Mouse (Mus musculus): ENCODE results near the gene C9. TPM values are rescaled to one million over a fixed set of nuclear protein-coding genes. Genes with fewer than 3 reads are reported as not detected.
A peak's percentile ranks its signal among the peaks of the same experiment; 100 is the strongest.

Gene C9
- polyA plus RNA-seq, 1 experiment, result not detected

- H3K9ac ChIP-seq (ENCODE audit: low read depth, poor library complexity, severe bottlenecking), result no peak overlapping the region
- peaks cover 1% of the 10 kb centered on the region for H3K4me1 ChIP-seq (ENCODE audit: control insufficient read depth, insufficient read depth, low read length)
- no peaks in the 10 kb centered on the region for H3K36me3 ChIP-seq (ENCODE audit: control insufficient read depth, insufficient read depth, low read length, poor library complexity, severe bottlenecking)
- no peak overlapping the region for H3K27ac ChIP-seq (ENCODE audit: insufficient read depth, low read length)
- TF ChIP-seq POLR2A (IDR thresholded peaks at IDR 0.05; ENCODE audit: insufficient read depth, low read length) (no peak), EP300 (IDR thresholded peaks at IDR 0.05; ENCODE audit: insufficient read depth, low read depth, low read length) (no peak), CTCF (IDR thresholded peaks at IDR 0.05; ENCODE audit: low read depth, low read length) (no peak)
- H3K4me3 ChIP-seq (ENCODE audit: low read depth, low read length), result no peak overlapping the region
- H3K27me3 ChIP-seq (ENCODE audit: control insufficient read depth, insufficient read depth, low read length, poor library complexity, severe bottlenecking), result no peaks in the 10 kb centered on the region
- H3K9me3 ChIP-seq (replicated peaks; ENCODE audit: control insufficient read depth, insufficient read depth, low read length, poor library complexity, severe bottlenecking), result no peaks in the 10 kb centered on the region
Measured at GRCm38 (mm10) chr15:6432411-6432810, 12.7 kb upstream of the C9 start.

DNA sequence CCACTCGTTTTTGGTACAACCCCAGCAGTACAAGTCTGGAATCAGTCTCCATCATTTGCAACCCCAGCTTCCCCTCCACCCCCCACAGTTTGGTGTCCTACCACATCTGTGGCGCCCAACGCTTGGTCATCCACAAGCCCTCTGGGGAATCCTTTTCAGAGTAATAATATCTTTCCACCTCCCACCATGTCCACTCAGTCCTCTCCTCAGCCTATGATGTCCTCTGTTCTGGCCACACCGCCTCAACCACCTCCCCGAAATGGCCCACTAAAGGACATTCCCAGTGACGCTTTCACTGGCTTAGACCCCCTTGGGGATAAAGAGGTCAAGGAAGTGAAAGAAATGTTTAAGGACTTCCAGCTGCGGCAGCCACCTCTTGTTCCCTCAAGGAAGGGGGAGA lies 9.8 kb upstream of the C9 start:
- Histone ChIP-seq H3K4me1 (ENCODE audit: control insufficient read depth, insufficient read depth, low read length) (no peaks in the 10 kb centered on the region), H3K27ac (ENCODE audit: insufficient read depth, low read length) (no peak overlapping the region), H3K9me3 (replicated peaks; ENCODE audit: control insufficient read depth, insufficient read depth, low read length, poor library complexity, severe bottlenecking) (no peaks in the 10 kb centered on the region), H3K4me3 (ENCODE audit: low read depth, low read length) (no peak overlapping the region), H3K27me3 (ENCODE audit: control insufficient read depth, insufficient read depth, low read length, poor library complexity, severe bottlenecking) (no peaks in the 10 kb centered on the region), H3K9ac (ENCODE audit: low read depth, poor library complexity, severe bottlenecking) (no peak overlapping the region), H3K36me3 (ENCODE audit: control insufficient read depth, insufficient read depth, low read length, poor library complexity, severe bottlenecking) (no peaks in the 10 kb centered on the region)
- TF ChIP-seq EP300 (IDR thresholded peaks at IDR 0.05; ENCODE audit: insufficient read depth, low read depth, low read length), result no peak
- TF ChIP-seq CTCF (IDR thresholded peaks at IDR 0.05; ENCODE audit: low read depth, low read length), result no peak
- no peak for TF ChIP-seq POLR2A (IDR thresholded peaks at IDR 0.05; ENCODE audit: insufficient read depth, low read length)

- Histone ChIP-seq H3K9me3 (replicated peaks; ENCODE audit: control insufficient read depth, insufficient read depth, low read length, poor library complexity, severe bottlenecking) (no peaks in the 10 kb centered on the region), H3K4me3 (ENCODE audit: low read depth, low read length) (no peak overlapping the region), H3K27ac (ENCODE audit: insufficient read depth, low read length) (no peak overlapping the region), H3K36me3 (ENCODE audit: control insufficient read depth, insufficient read depth, low read length, poor library complexity, severe bottlenecking) (no peaks in the 10 kb centered on the region), H3K4me1 (ENCODE audit: control insufficient read depth, insufficient read depth, low read length) (no peaks in the 10 kb centered on the region), H3K9ac (ENCODE audit: low read depth, poor library complexity, severe bottlenecking) (no peak overlapping the region), H3K27me3 (ENCODE audit: control insufficient read depth, insufficient read depth, low read length, poor library complexity, severe bottlenecking) (no peaks in the 10 kb centered on the region)
- TF ChIP-seq CTCF (IDR thresholded peaks at IDR 0.05; ENCODE audit: low read depth, low read length), result peak; percentile 54
- TF ChIP-seq POLR2A (IDR thresholded peaks at IDR 0.05; ENCODE audit: insufficient read depth, low read length), result no peak
- TF ChIP-seq EP300 (IDR thresholded peaks at IDR 0.05; ENCODE audit: insufficient read depth, low read depth, low read length), result no peak
Measured at GRCm38 (mm10) chr15:6435773-6436172, 9.4 kb upstream of the C9 start.

DNA sequence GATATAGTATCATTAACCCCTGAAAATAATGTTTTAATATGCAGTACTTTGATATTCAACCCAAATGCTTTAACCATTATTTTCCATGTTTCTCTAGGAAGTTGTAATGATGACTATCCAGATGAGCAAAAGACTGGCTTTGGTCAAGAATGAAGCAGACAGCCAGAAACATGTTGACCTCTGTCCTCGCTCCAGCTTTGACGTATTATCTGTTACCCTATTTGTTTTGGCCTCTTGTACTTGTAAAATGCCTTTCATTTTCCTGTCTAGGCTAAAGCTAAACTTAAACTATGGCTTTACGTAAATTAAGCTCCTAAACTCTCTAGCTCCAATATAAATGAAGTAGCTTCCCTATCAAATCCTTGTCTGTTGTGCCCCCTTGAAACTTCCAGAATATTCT lies 6.4 kb upstream of the C9 start:
- H3K4me3 ChIP-seq (ENCODE audit: low read depth, low read length), result no peak overlapping the region
- no peaks in the 10 kb centered on the region for H3K27me3 ChIP-seq (ENCODE audit: control insufficient read depth, insufficient read depth, low read length, poor library complexity, severe bottlenecking)
- no peaks in the 10 kb centered on the region for H3K9me3 ChIP-seq (replicated peaks; ENCODE audit: control insufficient read depth, insufficient read depth, low read length, poor library complexity, severe bottlenecking)
- H3K27ac ChIP-seq (ENCODE audit: insufficient read depth, low read length), result no peak overlapping the region
- TF ChIP-seq POLR2A (IDR thresholded peaks at IDR 0.05; ENCODE audit: insufficient read depth, low read length) (no peak), CTCF (IDR thresholded peaks at IDR 0.05; ENCODE audit: low read depth, low read length) (no peak), EP300 (IDR thresholded peaks at IDR 0.05; ENCODE audit: insufficient read depth, low read depth, low read length) (no peak)
- H3K36me3 ChIP-seq (ENCODE audit: control insufficient read depth, insufficient read depth, low read length, poor library complexity, severe bottlenecking), result no peaks in the 10 kb centered on the region
- no peaks in the 10 kb centered on the region for H3K4me1 ChIP-seq (ENCODE audit: control insufficient read depth, insufficient read depth, low read length)
- H3K9ac ChIP-seq (ENCODE audit: low read depth, poor library complexity, severe bottlenecking), result no peak overlapping the region

DNA sequence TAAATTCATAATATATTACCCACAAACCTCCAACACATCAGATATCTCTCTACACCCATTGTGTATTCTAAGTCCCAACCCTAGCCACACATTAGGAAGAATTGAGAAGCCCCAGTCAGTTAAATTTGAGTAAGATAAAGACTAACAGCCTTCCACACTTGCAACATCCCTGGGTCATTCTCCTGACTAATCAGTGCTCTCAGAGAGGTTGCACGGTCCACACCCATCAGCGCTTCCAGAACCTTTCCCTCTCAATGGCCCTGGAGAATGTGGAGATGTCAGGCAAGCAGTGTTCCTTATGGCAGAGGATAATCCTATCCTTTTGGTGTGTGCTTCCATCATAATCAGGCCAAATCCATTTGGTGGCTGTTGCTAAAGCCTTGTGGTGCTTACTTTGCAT lies 675 bp upstream of the C9 start:
- TF ChIP-seq EP300 (IDR thresholded peaks at IDR 0.05; ENCODE audit: insufficient read depth, low read depth, low read length), result no peak
- TF ChIP-seq CTCF (IDR thresholded peaks at IDR 0.05; ENCODE audit: low read depth, low read length), result no peak
- TF ChIP-seq POLR2A (IDR thresholded peaks at IDR 0.05; ENCODE audit: insufficient read depth, low read length), result no peak
- H3K9me3 ChIP-seq (replicated peaks; ENCODE audit: control insufficient read depth, insufficient read depth, low read length, poor library complexity, severe bottlenecking), result no peaks in the 10 kb centered on the region
- H3K27me3 ChIP-seq (ENCODE audit: control insufficient read depth, insufficient read depth, low read length, poor library complexity, severe bottlenecking), result no peaks in the 10 kb centered on the region
- no peak overlapping the region for H3K27ac ChIP-seq (ENCODE audit: insufficient read depth, low read length)
- no peak overlapping the region for H3K4me3 ChIP-seq (ENCODE audit: low read depth, low read length)
- no peaks in the 10 kb centered on the region for H3K4me1 ChIP-seq (ENCODE audit: control insufficient read depth, insufficient read depth, low read length)
- no peaks in the 10 kb centered on the region for H3K36me3 ChIP-seq (ENCODE audit: control insufficient read depth, insufficient read depth, low read length, poor library complexity, severe bottlenecking)
- H3K9ac ChIP-seq (ENCODE audit: low read depth, poor library complexity, severe bottlenecking), result no peak overlapping the region

DNA sequence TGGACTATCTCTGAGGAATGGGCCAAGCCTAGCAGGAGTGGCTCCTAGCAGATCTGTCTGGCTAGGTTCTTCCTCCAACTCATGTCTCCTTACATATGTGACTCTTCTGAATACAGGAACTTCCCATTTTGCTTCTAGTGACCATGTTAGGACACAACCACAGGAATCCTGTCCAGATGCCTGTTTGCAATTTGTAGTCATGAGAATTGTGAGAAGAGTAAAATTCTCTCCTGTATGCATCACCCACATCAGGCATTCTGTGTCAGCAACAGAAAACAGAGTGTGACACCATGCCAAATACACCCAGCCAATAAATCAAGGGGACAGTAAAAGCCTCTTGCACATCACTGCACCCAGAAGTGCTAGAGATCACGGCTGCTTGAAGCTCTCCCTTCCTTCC lies 1.1 kb downstream of the C9 start:
- Histone ChIP-seq H3K4me3 (ENCODE audit: low read depth, low read length) (no peak overlapping the region), H3K36me3 (ENCODE audit: control insufficient read depth, insufficient read depth, low read length, poor library complexity, severe bottlenecking) (no peaks in the 10 kb centered on the region), H3K4me1 (ENCODE audit: control insufficient read depth, insufficient read depth, low read length) (no peaks in the 10 kb centered on the region), H3K27me3 (ENCODE audit: control insufficient read depth, insufficient read depth, low read length, poor library complexity, severe bottlenecking) (no peaks in the 10 kb centered on the region), H3K27ac (ENCODE audit: insufficient read depth, low read length) (no peak overlapping the region), H3K9me3 (replicated peaks; ENCODE audit: control insufficient read depth, insufficient read depth, low read length, poor library complexity, severe bottlenecking) (no peaks in the 10 kb centered on the region), H3K9ac (ENCODE audit: low read depth, poor library complexity, severe bottlenecking) (no peak overlapping the region)
- TF ChIP-seq POLR2A (IDR thresholded peaks at IDR 0.05; ENCODE audit: insufficient read depth, low read length) (no peak), CTCF (IDR thresholded peaks at IDR 0.05; ENCODE audit: low read depth, low read length) (no peak)

All from ES-Bruce4 (cell line).